Mouse (Mus musculus) erythroblast, embryonic 14.5 days (primary cell): ENCODE measurements around the gene Gm49369. TPM values are rescaled to one million over a fixed set of nuclear protein-coding genes. Genes with fewer than 3 reads are reported as not detected.
"Not testable (repeated sequence)": the region's sequence is repeated elsewhere in the genome, so short reads cannot be mapped to it uniquely, and the experiment has no call there.

Source experiments
- H3K27me3 ChIP-seq: 2 replicates; pipeline ENCODE4 v1.6.1; 2012; ENCODE audit warnings: inconsistent platforms; ENCODE audit not compliant: control insufficient read depth
- H3K36me3 ChIP-seq: 2 replicates; pipeline ENCODE4 v1.6.1; 2012; ENCODE audit warnings: mild to moderate bottlenecking, inconsistent platforms; ENCODE audit not compliant: control insufficient read depth
- H3K4me1 ChIP-seq: 2 replicates; pipeline ENCODE4 v1.6.1; 2012; ENCODE audit warnings: inconsistent platforms; ENCODE audit not compliant: control insufficient read depth
- H3K4me3 ChIP-seq: replicated peaks from 2 replicates; pipeline ENCODE3; 2012; ENCODE audit warnings: moderate library complexity, mild to moderate bottlenecking, inconsistent platforms
- H3K9me3 ChIP-seq: 2 replicates; pipeline ENCODE4 v1.6.1; 2012; ENCODE audit warnings: low read length, inconsistent platforms, mixed read lengths; ENCODE audit not compliant: control insufficient read depth
- GATA1 ChIP-seq: IDR thresholded peaks from 2 replicates; pipeline ENCODE4 v1.6.1; 2012; ENCODE audit warnings: low read length, inconsistent platforms, mixed read lengths
- TAL1 ChIP-seq: IDR thresholded peaks from 3 replicates; pipeline ENCODE4 v1.6.1; 2012; ENCODE audit warnings: low read length, inconsistent platforms, mixed read lengths
- polyA plus RNA-seq: library from polyadenylated mRNA; stranded (reverse); fragments of >175 nt; gene quantifications from 2 replicates; pipeline ENCODE4 v1.2.3, GENCODE M21; 2012

Gene Gm49369
- polyA plus RNA-seq, 1 experiment, result 19.8 TPM

- Histone ChIP-seq H3K4me1 (peaks cover 53% of the 10 kb centered on the region), H3K36me3 (peaks cover 9% of the 10 kb centered on the region), H3K9me3 (peaks cover 7% of the 10 kb centered on the region), H3K27me3 (no peaks in the 10 kb centered on the region), H3K4me3 (no peak overlapping the region)
- no peak for TF ChIP-seq GATA1
- no peak for TF ChIP-seq TAL1
Measured at GRCm38 (mm10) chr7:142415314-142415713, 32.8 kb upstream of the Gm49369 start.

DNA sequence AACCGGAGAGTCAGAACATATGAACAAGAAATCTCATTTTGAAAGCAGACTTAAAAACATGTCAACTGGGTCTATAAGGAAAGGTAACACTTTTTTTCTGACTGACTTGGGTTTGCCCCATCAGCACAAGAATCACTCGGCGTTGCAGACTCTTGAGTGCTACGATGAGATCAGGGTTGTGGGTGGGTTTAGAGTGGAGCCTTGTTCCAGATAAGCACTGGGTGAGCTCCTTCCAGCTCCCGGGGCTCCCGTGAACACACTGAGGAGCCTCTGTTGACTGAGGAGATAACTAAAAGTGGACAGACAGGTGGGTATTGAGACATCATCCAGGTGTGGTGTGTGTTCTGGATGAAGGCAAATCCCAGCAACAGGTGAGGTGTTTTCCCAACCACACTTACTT lies 30.8 kb upstream of the Gm49369 start:
- Histone ChIP-seq H3K27me3 (no peaks in the 10 kb centered on the region), H3K4me3 (no peak overlapping the region), H3K9me3 (no peaks in the 10 kb centered on the region), H3K36me3 (peaks cover under 1% of the 10 kb centered on the region; the same call in 1 of the 2 replicates), H3K4me1 (peaks cover 46% of the 10 kb centered on the region)
- no peak for TF ChIP-seq GATA1
- TF ChIP-seq TAL1, result no peak

GRCm38 (mm10) chr7:142409603-142410002 lies 27.1 kb upstream of the Gm49369 start:
- TF ChIP-seq GATA1 (no peak), TAL1 (no peak)
- no peak overlapping the region for H3K4me3 ChIP-seq
- no peaks in the 10 kb centered on the region for H3K36me3 ChIP-seq

DNA sequence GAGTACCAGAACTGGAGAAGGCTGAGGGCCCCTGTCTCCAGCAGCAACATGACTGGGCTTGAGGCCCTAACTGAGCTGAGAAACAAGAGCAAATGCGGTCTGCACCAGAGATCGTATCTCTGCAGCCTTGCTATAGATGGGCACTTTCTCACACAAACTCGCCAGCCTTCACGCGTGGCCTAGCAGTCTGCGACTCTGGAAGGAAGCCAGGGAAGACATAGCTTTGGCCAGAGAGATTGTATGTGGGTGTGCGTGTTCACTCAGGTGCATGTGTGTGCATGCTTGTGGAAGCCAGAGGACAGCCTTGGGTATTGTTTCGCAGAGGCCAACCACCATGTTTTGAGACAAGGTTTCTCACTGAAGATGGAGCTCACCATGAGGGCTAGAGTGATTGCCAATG lies 26.2 kb upstream of the Gm49369 start:
- no peak for TF ChIP-seq GATA1
- TF ChIP-seq TAL1, result no peak
- Histone ChIP-seq H3K27me3 (no peaks in the 10 kb centered on the region), H3K36me3 (no peaks in the 10 kb centered on the region), H3K9me3 (no peaks in the 10 kb centered on the region), H3K4me3 (no peak overlapping the region), H3K4me1 (peaks cover 35% of the 10 kb centered on the region)

More at GRCm38 (mm10) chr7:142409603-142410002, 27.1 kb upstream of the Gm49369 start:
- peaks cover 36% of the 10 kb centered on the region for H3K4me1 ChIP-seq
- H3K27me3 ChIP-seq, result no peaks in the 10 kb centered on the region
- no peaks in the 10 kb centered on the region for H3K9me3 ChIP-seq

DNA sequence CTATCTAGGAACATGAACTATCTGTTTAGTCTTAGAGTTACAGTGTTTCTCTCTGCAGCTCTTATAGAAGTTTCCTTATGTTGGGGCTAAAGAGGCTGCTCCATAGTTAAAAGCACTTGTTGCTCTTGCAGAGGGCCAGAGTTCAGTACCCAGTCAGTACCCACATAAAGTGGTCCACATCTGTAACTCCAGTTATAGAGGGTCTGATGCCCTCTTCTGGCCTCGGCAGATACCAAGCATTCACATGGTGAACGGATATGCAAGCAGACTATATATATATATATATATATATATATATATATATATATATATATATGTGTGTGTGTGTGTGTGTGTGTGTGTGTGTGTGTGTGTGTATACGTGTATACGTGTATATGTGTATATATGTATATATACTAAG lies 25.5 kb upstream of the Gm49369 start:
- TF ChIP-seq TAL1 (no peak), GATA1 (no peak)
- Histone ChIP-seq H3K36me3 (no peaks in the 10 kb centered on the region), H3K4me1 (peaks cover 29% of the 10 kb centered on the region), H3K27me3 (no peaks in the 10 kb centered on the region), H3K9me3 (no peaks in the 10 kb centered on the region), H3K4me3 (no peak overlapping the region)

DNA sequence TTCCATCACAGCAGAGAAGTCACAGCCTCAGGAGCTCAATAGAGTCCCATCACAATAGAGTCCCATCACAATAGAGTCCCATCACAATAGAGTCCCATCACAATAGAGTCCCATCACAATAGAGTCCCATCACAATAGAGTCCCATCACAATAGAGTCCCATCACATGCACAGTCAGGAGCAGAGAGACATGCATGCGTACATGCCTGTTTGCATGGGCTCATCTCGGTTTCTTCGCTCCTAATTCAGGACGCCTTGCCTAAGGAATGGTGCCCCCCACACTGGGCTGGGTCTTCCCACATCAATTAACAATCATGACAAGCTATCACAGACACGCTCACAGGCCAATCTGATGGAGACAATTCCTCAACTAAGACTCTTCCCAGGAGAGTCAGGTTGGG lies 22.7 kb upstream of the Gm49369 start:
- H3K36me3 ChIP-seq, H3K4me3 ChIP-seq, H3K27me3 ChIP-seq, H3K9me3 ChIP-seq: not testable (repeated sequence)
- peaks cover 25% of the 10 kb centered on the region for H3K4me1 ChIP-seq

- H3K27me3 ChIP-seq, result no peaks in the 10 kb centered on the region
- H3K4me1 ChIP-seq, result peaks cover 24% of the 10 kb centered on the region
- H3K4me3 ChIP-seq, result no peak overlapping the region
- H3K36me3 ChIP-seq, result no peaks in the 10 kb centered on the region
- H3K9me3 ChIP-seq, result no peaks in the 10 kb centered on the region
- no peak for TF ChIP-seq TAL1
- TF ChIP-seq GATA1, result no peak
Measured at GRCm38 (mm10) chr7:142403591-142403990, 21.1 kb upstream of the Gm49369 start.

DNA sequence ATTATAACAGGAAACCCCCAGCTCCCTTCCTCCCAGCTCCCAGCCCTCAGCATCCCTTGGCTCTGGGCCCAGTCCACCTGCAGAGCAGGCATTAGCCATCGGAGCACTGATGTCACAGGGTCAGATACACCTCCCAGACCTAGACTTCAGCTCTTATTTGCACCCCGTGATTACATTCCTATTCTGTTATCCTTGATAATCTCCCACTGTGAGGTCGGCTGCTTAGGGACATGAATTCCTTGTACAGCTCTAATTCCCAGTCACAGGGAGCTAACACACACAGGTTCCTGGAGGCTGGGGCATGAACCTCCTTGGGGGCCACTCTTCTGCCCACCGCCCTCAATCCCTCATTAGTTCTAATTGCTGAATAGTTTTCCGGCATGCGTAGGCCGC lies 18.3 kb upstream of the Gm49369 start:
- H3K4me1 ChIP-seq, result peaks cover 38% of the 10 kb centered on the region
- H3K27me3 ChIP-seq, result no peaks in the 10 kb centered on the region
- no peak for TF ChIP-seq TAL1
- TF ChIP-seq GATA1, result no peak
- H3K4me3 ChIP-seq, result no peak overlapping the region
- H3K9me3 ChIP-seq, result no peaks in the 10 kb centered on the region
- H3K36me3 ChIP-seq, result no peaks in the 10 kb centered on the region; the same call in 1 of the 2 replicates

- no peaks in the 10 kb centered on the region; the same call in 1 of the 2 replicates for H3K36me3 ChIP-seq
- H3K4me3 ChIP-seq, result no peak overlapping the region
- no peaks in the 10 kb centered on the region for H3K27me3 ChIP-seq
- peaks cover 43% of the 10 kb centered on the region for H3K4me1 ChIP-seq
- no peak for TF ChIP-seq TAL1
- no peak for TF ChIP-seq GATA1
- no peaks in the 10 kb centered on the region for H3K9me3 ChIP-seq
Measured at GRCm38 (mm10) chr7:142400112-142400749, 17.8 kb upstream of the Gm49369 start.

GRCm38 (mm10) chr7:142399250-142399649 lies 16.8 kb upstream of the Gm49369 start:
- Histone ChIP-seq H3K4me3 (no peak overlapping the region), H3K4me1 (peaks cover 51% of the 10 kb centered on the region), H3K36me3 (no peaks in the 10 kb centered on the region; the same call in 1 of the 2 replicates), H3K27me3 (no peaks in the 10 kb centered on the region), H3K9me3 (no peaks in the 10 kb centered on the region)
- TF ChIP-seq GATA1 (no peak), TAL1 (no peak; the same call in 2 of the 3 replicates)
